Mouse (Mus musculus) megakaryocyte, embryonic 14.5 days (primary cell): ENCODE data around the gene Ksr1. TPM values are rescaled to one million over a fixed set of nuclear protein-coding genes. Genes with fewer than 3 reads are reported as not detected.

Experiments
- H3K27me3 ChIP-seq: replicated peaks from 2 replicates; pipeline ENCODE3; 2012; ENCODE audit warnings: inconsistent platforms
- H3K36me3 ChIP-seq: replicated peaks from 2 replicates; pipeline ENCODE3; 2012; ENCODE audit warnings: low read length, inconsistent platforms, mixed read lengths
- H3K4me1 ChIP-seq: 2 replicates; pipeline ENCODE4 v1.6.1; 2012; ENCODE audit warnings: inconsistent platforms
- H3K4me3 ChIP-seq: replicated peaks from 2 replicates; pipeline ENCODE3; 2012; ENCODE audit warnings: moderate library complexity, mild to moderate bottlenecking, inconsistent platforms
- H3K9me3 ChIP-seq: 2 replicates; pipeline ENCODE4 v1.6.1; 2012; ENCODE audit warnings: inconsistent platforms
- FLI1 ChIP-seq: IDR thresholded peaks from 2 replicates; pipeline ENCODE4 v1.6.1; 2012; ENCODE audit warnings: low read length, inconsistent platforms, mixed read lengths
- GATA1 ChIP-seq: IDR thresholded peaks from 3 replicates; pipeline ENCODE4 v1.6.1; 2012; ENCODE audit warnings: mixed read lengths, low read length, inconsistent platforms, borderline replicate concordance
- polyA plus RNA-seq: library from polyadenylated mRNA; stranded (reverse); fragments of >175 nt; gene quantifications from 2 replicates; pipeline ENCODE4 v1.2.3, GENCODE M21; 2012; ENCODE audit warnings: low replicate concordance; ENCODE audit not compliant: insufficient read depth

The Ksr1 gene
- polyA plus RNA-seq, 1 experiment: 46.5 TPM

DNA sequence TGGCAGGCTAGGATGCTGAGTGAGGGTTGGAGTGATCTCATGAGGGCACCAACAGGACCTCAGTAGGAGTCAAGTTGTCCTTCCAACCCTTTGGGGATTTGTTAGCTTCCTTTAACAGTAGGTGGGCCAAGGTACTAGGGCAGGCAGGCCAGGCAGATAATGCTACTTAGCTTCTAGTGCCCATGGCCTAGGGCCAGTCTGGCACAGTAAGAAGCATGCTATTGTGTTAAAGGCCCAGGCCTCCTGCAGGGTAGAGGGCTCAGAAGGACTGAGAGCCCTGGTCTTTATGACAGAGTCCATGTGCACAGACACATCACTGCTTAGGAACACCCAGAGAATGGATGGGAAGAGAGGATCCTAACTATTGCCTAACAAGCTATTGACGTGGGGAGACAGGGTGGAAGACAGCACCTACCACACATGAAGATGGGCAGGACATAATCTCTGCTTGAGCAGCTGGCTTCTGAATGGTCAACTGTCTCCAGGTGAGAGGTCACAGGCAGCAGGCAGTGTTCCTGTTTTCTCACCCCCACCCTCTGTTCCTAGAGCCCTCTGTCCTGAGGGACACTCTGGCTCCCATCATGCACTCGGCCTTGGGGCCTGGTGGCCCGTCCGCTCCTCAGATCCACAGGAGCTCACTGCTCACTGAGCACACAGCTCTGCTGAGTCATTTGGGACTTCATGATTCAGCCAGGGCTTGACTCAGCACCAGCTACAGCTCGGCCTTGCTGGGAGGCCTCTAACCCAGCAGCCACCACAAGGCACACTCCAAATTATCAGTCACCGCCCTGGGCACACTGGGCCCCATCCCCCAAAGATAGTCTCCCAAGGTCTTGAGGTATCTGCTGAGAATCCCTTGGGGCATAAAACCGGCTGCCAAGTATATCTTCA, 74.9 kb downstream of the Ksr1 start:
- TF ChIP-seq GATA1 (no peak), FLI1 (no peak)
- Histone ChIP-seq H3K4me1 (peaks cover 99% of the 10 kb centered on the region), H3K4me3 (peak overlapping the region; percentile 85), H3K9me3 (no peaks in the 10 kb centered on the region), H3K27me3 (no peaks in the 10 kb centered on the region), H3K36me3 (peaks cover 80% of the 10 kb centered on the region)

DNA sequence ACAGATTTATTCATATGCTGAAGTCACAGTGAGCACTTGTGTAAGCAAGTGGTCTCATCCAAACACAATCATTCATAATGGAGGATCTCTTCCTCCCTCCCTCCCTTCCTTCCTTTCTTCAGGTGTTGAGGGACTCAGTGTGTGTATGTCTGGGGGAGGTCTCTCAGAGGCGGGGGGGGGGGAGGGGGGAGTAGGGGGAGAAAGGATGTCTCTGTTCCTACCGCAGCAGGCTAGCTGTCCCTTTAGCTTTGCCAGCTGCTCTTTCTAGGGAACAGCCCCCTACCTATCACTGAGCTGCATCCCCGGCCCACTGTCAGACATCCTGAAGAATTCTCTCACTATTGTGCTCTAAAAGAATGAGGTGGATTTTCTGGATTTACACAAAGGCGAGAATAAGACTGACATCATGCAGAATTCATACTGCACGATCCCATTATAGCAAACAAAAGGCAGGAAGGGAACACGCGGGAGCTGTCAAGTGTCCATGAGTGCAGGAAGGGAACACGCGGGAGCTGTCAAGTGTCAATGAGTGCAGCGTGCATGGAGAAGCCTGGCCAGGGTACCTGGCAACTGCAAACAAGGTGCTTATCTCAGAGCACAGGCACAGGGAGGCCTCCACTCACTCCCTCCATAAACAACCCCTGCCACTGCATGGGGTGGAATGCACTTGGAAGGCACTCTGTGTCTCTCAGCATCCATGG, 76.6 kb downstream of the Ksr1 start:
- Histone ChIP-seq H3K4me3 (peak overlapping the region; percentile 85), H3K36me3 (peaks cover 93% of the 10 kb centered on the region), H3K27me3 (no peaks in the 10 kb centered on the region), H3K9me3 (no peaks in the 10 kb centered on the region), H3K4me1 (peaks cover 99% of the 10 kb centered on the region)
- TF ChIP-seq FLI1 (no peak), GATA1 (no peak)

DNA sequence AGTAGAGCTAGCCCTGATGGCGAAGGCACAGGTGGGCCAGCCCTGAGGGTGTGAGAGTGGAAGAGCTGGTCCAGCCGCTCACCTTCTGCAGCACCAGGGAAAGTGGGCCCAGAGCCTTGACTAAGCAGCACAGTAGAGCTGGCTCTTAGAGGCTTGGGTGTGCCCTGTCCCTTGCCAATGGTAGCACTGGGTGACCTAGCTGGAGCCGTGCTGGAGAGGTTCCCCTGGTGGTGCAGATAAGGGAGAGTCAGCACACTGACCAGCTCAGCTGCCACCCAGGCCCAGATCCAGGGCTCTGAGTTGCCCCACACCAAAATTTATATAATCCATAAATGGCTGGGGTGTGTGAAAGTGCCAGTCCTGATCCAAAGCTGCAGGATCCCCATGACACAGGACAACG, 79.0 kb downstream of the Ksr1 start:
- peaks cover 99% of the 10 kb centered on the region for H3K4me1 ChIP-seq
- peaks cover 93% of the 10 kb centered on the region for H3K36me3 ChIP-seq

DNA sequence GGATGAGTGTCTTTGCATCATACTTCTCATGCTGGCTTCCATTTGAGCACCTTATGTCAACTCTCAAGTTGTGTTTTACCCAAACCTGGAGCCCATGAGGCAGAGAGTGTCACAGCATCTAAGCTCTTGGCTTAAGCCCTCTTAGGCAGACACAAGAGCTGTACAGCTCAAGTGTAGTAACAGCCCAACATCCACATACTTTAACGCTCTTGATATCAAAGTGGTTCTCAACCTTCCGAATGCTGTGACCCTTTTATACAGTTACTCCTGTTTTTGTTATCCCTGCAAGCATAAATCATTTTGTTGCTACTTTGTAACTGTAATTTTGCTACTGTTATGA, 80.0 kb downstream of the Ksr1 start:
- TF ChIP-seq FLI1 (no peak), GATA1 (no peak)
- no peak overlapping the region for H3K4me3 ChIP-seq
- peaks cover 99% of the 10 kb centered on the region for H3K4me1 ChIP-seq
- H3K36me3 ChIP-seq: peaks cover 94% of the 10 kb centered on the region
- no peaks in the 10 kb centered on the region for H3K27me3 ChIP-seq
- H3K9me3 ChIP-seq: no peaks in the 10 kb centered on the region

More for the DNA sequence above, 79.0 kb downstream of the Ksr1 start:
- peak overlapping the region; percentile 59 for H3K4me3 ChIP-seq
- no peaks in the 10 kb centered on the region for H3K9me3 ChIP-seq
- no peaks in the 10 kb centered on the region for H3K27me3 ChIP-seq
- TF ChIP-seq FLI1 (no peak), GATA1 (no peak)

DNA sequence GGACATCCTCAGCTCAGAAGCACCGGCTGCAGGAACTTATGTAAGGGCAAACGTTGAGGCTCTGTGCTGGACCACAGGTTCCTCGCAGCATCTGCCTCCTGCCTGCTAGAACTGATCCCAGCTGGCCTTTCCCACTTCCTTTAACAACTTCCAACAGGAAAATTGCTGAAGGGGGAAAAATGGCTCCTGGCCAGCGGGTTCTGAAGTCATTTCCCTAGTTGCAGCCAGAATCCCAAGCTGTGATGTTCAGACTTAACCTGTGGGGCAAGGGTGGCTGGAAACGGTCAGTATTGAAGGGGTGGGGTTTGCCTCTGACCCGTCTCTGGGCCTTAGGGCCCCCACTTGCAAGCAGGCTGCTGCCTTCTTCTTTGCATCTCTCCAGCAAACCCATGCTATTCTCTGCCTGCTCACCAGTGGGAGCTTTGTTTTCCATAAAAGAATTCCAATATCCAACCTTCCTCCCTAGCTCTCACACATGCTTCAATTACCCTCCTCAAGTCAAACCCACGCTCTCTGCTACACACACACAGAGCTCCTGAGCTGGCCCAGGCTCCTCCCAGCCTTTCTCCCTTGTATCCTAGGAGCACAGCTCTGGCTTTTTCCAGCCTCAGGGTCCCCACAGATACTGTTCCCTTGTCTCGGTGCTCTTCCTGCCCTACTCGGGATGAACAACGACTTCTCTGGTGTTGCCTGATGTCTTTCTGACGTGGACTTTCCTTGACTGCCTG, 80.6 kb downstream of the Ksr1 start:
- H3K4me1 ChIP-seq: peaks cover 99% of the 10 kb centered on the region
- H3K27me3 ChIP-seq: no peaks in the 10 kb centered on the region

DNA sequence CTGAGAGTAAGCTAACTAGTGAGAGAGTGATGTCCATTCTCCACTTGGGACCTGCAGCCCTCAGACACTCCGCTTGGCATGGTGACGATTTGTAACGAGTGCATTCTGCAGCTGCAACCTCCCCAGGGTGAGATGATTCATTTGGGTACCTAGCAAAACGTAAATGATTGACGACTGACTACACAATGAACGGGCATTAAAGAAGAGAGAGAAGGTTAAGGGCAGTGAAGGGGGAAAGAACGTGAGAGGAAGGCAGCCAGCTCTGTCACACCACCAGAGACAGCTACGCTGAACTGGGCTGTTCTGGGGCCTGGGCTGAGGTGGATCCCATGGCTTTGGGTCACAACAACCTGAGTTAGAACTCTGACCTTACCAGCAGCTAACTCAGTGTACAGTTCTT, 81.9 kb downstream of the Ksr1 start:
- H3K4me3 ChIP-seq: peak overlapping the region; percentile 59
- no peaks in the 10 kb centered on the region for H3K9me3 ChIP-seq
- TF ChIP-seq GATA1: no peak
- H3K27me3 ChIP-seq: no peaks in the 10 kb centered on the region
- H3K36me3 ChIP-seq: peaks cover 93% of the 10 kb centered on the region
- H3K4me1 ChIP-seq: peaks cover 99% of the 10 kb centered on the region

More for the DNA sequence above, 80.6 kb downstream of the Ksr1 start:
- H3K36me3 ChIP-seq: peaks cover 94% of the 10 kb centered on the region
- H3K9me3 ChIP-seq: no peaks in the 10 kb centered on the region
- no peak overlapping the region for H3K4me3 ChIP-seq
- TF ChIP-seq GATA1 (no peak), FLI1 (no peak)

- peaks cover 99% of the 10 kb centered on the region for H3K4me1 ChIP-seq
- H3K4me3 ChIP-seq: peak overlapping the region; percentile 85
- TF ChIP-seq GATA1: no peak
- TF ChIP-seq FLI1: no peak
- no peaks in the 10 kb centered on the region for H3K27me3 ChIP-seq
- peaks cover 94% of the 10 kb centered on the region for H3K36me3 ChIP-seq
- H3K9me3 ChIP-seq: no peaks in the 10 kb centered on the region
Measured at GRCm38 (mm10) chr11:79063616-79064015, 82.6 kb downstream of the Ksr1 start.

GRCm38 (mm10) chr11:79062897-79063296, 83.3 kb downstream of the Ksr1 start:
- H3K4me3 ChIP-seq: peak overlapping the region; percentile 80
- H3K27me3 ChIP-seq: no peaks in the 10 kb centered on the region
- no peaks in the 10 kb centered on the region for H3K9me3 ChIP-seq
- H3K4me1 ChIP-seq: peaks cover 100% of the 10 kb centered on the region
- TF ChIP-seq FLI1 (no peak), GATA1 (no peak)
- peaks cover 95% of the 10 kb centered on the region for H3K36me3 ChIP-seq

DNA sequence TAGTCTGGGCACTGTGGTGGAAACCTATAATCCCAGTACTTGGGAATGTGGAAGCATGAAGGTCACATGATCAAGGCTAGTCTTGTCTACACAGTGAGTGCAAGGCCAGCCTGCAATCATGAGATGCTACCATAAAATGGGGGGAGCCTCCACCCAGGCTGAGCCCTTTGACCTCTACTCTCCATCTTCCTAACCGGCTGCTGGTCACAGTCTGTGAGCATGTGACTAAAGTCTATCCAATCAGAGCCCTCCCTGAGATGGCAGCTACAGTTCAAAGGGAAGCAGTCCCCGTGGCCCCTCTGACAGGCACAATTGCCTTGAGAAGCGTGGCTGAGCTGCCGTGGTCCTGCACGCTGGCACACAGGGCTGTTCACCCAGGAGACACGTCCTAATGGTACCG, 84.4 kb downstream of the Ksr1 start:
- TF ChIP-seq GATA1 (no peak), FLI1 (no peak)
- H3K9me3 ChIP-seq: no peaks in the 10 kb centered on the region
- H3K27me3 ChIP-seq: no peaks in the 10 kb centered on the region
- H3K4me1 ChIP-seq: peaks cover 100% of the 10 kb centered on the region
- peaks cover 96% of the 10 kb centered on the region for H3K36me3 ChIP-seq
- H3K4me3 ChIP-seq: peak overlapping the region; percentile 81
